Mouse (Mus musculus) stomach, embryonic 14.5 days (tissue): ENCODE data around the gene Sgcb. TPM values are rescaled to one million over a fixed set of nuclear protein-coding genes. Genes with fewer than 3 reads are reported as not detected.

Experiments used
- ATAC-seq: fragments of 200-750 bp; cut with Nextera tagmentation; 2 replicates; pipeline ENCODE4 v1.8.0; 2017; ENCODE audit warnings: low read depth, moderate TSS enrichment; ENCODE audit not compliant: insufficient number of reproducible peaks, insufficient read depth, low FRiP score
- H3K27ac ChIP-seq: fragments of 300-500 bp; sonication (generic); 2 replicates; pipeline ENCODE4 v1.5.1; 2014; ENCODE audit warnings: mild to moderate bottlenecking, low read length, moderate library complexity, mixed read lengths
- H3K27me3 ChIP-seq: fragments of 300-500 bp; sonication (generic); 2 replicates; pipeline ENCODE4 v1.6.1; 2014; ENCODE audit warnings: low read length, control low read depth, mixed read lengths; ENCODE audit not compliant: control insufficient read depth, insufficient read depth
- H3K36me3 ChIP-seq: fragments of 300-500 bp; sonication (generic); 2 replicates; pipeline ENCODE4 v1.6.1; 2014; ENCODE audit warnings: mild to moderate bottlenecking, control low read depth, low read length, moderate library complexity, mixed read lengths; ENCODE audit not compliant: control insufficient read depth, insufficient read depth
- H3K4me1 ChIP-seq: fragments of 300-500 bp; sonication (generic); 2 replicates; pipeline ENCODE4 v1.6.1; 2014; ENCODE audit warnings: low read length, control low read depth, mixed read lengths; ENCODE audit not compliant: control insufficient read depth, insufficient read depth
- H3K4me2 ChIP-seq: fragments of 300-500 bp; sonication (generic); replicated peaks from 2 replicates; pipeline ENCODE4 v1.6.1; 2014; ENCODE audit warnings: low read depth, low read length, control low read depth
- H3K4me3 ChIP-seq: fragments of 300-500 bp; sonication (generic); 2 replicates; pipeline ENCODE4 v1.5.1; 2014; ENCODE audit warnings: low read depth, low read length, control low read depth
- H3K9ac ChIP-seq: fragments of 300-500 bp; sonication (generic); replicated peaks from 2 replicates; pipeline ENCODE4 v1.6.1; 2014; ENCODE audit warnings: low read depth, mild to moderate bottlenecking, control low read depth, low read length, moderate library complexity, mixed read lengths
- H3K9me3 ChIP-seq: fragments of 300-500 bp; sonication (generic); 2 replicates; pipeline ENCODE4 v1.6.1; 2016; ENCODE audit warnings: low read depth, low read length, control low read depth; ENCODE audit not compliant: control insufficient read depth
- WGBS: fragments of 180-500 bp; shearing (Covaris S2); extraction: QIAGEN DNeasy Blood & Tissue Kit; methylation state at CpG from one replicate; pipeline ENCODE4 v1.1.7; 2014; 5-methylcytosine and 5-hydroxymethylcytosine counted together
- polyA plus RNA-seq: library from polyadenylated mRNA; unstranded; fragments of >200 nt; fragmentation: Nextera tagmentation; extraction: Ambion mirVana; gene quantifications from 2 replicates; pipeline ENCODE4 v1.2.1, GENCODE M21; 2014

Sgcb gene
- polyA plus RNA-seq, 1 experiment from 2014 or later: 32.1 TPM

DNA sequence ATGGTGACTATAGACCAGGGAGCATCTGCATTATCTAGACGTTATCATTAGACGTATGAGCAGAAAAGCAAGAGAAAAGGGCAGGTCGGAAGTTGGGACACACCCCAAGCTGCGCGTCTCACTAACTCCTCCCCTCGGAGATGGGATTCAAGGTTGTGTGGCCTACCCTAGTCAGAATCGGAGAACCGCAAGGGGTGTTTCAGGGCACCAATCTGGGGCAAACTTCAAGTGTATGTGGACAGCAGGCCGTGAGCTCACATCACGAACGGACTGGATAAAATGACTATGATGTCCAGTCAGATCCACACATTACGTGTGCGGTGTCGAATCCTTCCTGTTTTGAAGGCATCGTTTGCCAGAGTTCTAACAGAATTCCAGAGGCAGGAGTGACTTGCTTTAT, 19.6 kb downstream of the Sgcb start:
- H3K27me3 ChIP-seq: no peaks in the 10 kb centered on the region
- no peak overlapping the region for H3K4me3 ChIP-seq
- no peak overlapping the region for H3K9ac ChIP-seq
- ATAC-seq: no peak
- no peaks in the 10 kb centered on the region for H3K4me1 ChIP-seq
- H3K36me3 ChIP-seq: no peaks in the 10 kb centered on the region
- WGBS: 78% methylated on average over 15 of the region's 15 CpGs
- H3K9me3 ChIP-seq: no peaks in the 10 kb centered on the region
- no peak overlapping the region for H3K27ac ChIP-seq
- H3K4me2 ChIP-seq: no peak overlapping the region

DNA sequence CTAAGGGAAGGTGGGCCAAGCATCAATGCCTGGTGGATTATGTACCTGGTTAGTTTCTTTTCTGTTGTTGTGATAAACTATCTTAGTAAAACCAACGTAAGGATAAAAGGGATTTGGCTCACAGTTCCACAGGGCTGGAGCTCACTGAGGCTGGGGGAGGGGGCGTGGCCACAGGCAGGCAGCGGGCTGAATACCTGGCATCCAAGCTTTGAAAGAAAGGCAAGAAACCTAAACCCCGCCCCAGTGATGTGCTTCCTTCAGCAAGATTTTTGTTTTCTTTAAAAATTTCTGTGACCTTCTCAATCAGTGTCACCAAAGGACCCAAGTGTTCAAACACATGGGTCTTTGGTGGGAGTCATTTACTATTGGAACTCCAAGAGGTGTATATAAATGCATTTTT, 20.0 kb downstream of the Sgcb start:
- ATAC-seq: no peak
- WGBS: 61% methylated on average over 4 of the region's 4 CpGs
- Histone ChIP-seq H3K36me3 (no peaks in the 10 kb centered on the region), H3K9me3 (no peaks in the 10 kb centered on the region), H3K4me3 (no peak overlapping the region), H3K27me3 (no peaks in the 10 kb centered on the region), H3K4me1 (no peaks in the 10 kb centered on the region), H3K4me2 (no peak overlapping the region), H3K27ac (no peak overlapping the region), H3K9ac (no peak overlapping the region)

DNA sequence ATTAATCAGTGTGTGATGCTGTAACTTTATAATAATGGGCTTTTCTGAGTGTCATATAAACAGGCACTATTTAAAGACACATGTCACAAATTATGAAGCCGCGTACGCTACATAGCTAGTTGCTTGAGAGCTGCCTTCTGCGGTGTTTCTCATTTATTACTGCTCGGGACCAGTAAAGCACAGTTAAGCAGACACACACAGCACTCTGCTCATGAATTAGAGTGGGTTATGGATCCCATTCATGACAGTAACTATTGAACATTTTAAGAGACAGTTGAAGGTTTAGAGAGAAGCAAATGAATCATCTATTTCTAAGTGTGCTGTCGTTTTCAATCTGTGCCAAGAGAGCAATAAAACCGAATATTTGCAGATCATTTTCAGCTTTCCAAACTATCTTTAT, 20.7 kb downstream of the Sgcb start:
- Histone ChIP-seq H3K4me2 (no peak overlapping the region), H3K4me3 (no peak overlapping the region), H3K27me3 (no peaks in the 10 kb centered on the region), H3K4me1 (no peaks in the 10 kb centered on the region), H3K9ac (no peak overlapping the region), H3K9me3 (no peaks in the 10 kb centered on the region), H3K36me3 (no peaks in the 10 kb centered on the region), H3K27ac (no peak overlapping the region)
- ATAC-seq: no peak
- 85% methylated on average over 7 of the region's 7 CpGs for WGBS

DNA sequence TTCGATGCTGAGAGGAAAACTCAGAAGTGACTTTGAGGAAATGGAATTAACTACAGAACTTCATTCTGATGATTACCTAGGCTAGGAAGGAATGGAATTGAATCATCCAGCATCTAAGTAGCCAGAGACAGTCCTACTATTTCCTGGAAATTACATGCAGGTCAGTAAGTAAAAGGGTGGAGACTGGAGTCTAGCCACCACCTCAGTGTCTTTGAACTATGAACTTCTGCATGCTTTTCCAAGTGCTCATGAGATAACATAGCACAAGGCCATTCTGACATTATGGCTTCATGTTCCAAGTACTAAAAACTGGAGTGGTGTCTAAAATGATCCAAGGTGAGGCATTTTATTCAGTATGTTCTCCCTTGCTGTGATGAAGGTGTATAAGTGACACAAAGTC, 22.1 kb downstream of the Sgcb start:
- no peaks in the 10 kb centered on the region for H3K27me3 ChIP-seq
- H3K9ac ChIP-seq: no peak overlapping the region
- H3K9me3 ChIP-seq: no peaks in the 10 kb centered on the region
- ATAC-seq: no peak
- 69% methylated on average over 1 of the region's 1 CpGs for WGBS
- H3K4me2 ChIP-seq: no peak overlapping the region
- no peaks in the 10 kb centered on the region for H3K4me1 ChIP-seq
- no peak overlapping the region for H3K27ac ChIP-seq
- no peaks in the 10 kb centered on the region for H3K36me3 ChIP-seq
- H3K4me3 ChIP-seq: no peak overlapping the region

DNA sequence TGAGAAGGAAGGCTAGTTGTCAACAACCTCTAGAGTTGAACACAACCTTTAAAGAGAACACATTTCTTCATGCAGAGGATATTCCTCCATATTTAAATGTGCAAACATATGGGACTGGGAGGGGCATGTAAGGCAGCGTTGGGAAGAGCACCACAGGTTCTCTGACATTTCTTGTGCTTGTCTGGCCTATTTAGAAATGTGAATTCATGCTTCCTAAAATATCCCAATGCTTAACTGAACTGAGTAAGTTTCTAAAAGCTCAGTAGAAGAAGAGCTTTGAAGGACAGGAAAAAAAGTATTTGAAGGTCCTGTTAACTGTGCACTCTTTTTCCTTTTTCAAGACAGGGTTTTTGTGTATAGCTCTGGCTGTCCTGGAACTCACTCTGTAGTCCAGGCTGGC, 28.6 kb downstream of the Sgcb start:
- no peaks in the 10 kb centered on the region for H3K4me1 ChIP-seq
- H3K27me3 ChIP-seq: no peaks in the 10 kb centered on the region
- H3K36me3 ChIP-seq: no peaks in the 10 kb centered on the region
- H3K4me2 ChIP-seq: no peak overlapping the region
- no peak for ATAC-seq
- no peaks in the 10 kb centered on the region for H3K9me3 ChIP-seq
- no peak overlapping the region for H3K4me3 ChIP-seq
- WGBS: 63% methylated on average over 1 of the region's 1 CpGs
- no peak overlapping the region for H3K9ac ChIP-seq
- H3K27ac ChIP-seq: no peak overlapping the region

DNA sequence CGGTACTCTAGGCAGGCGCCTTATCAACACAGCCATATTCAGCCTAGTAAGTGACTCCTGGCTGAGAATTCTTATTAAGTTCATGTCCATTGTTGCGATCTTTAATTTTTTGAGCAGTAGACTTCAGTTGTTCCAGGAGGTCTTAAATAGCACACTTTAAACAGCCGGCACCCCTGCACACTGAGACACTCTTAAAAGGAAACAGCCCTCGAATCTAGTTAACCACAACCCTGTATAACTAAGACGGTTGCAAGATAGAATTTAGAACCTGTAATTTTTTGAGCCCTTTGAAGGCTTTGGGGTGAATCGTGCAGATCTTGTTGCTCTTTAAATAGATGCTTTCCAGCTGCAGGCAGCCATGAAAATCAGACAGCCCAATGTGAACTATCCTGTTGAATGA, 32.4 kb downstream of the Sgcb start:
- Histone ChIP-seq H3K4me3 (no peak overlapping the region), H3K9ac (no peak overlapping the region), H3K4me1 (no peaks in the 10 kb centered on the region), H3K27ac (no peak overlapping the region), H3K27me3 (no peaks in the 10 kb centered on the region), H3K9me3 (no peaks in the 10 kb centered on the region), H3K4me2 (no peak overlapping the region), H3K36me3 (no peaks in the 10 kb centered on the region)
- 65% methylated on average over 7 of the region's 7 CpGs for WGBS
- no peak for ATAC-seq

DNA sequence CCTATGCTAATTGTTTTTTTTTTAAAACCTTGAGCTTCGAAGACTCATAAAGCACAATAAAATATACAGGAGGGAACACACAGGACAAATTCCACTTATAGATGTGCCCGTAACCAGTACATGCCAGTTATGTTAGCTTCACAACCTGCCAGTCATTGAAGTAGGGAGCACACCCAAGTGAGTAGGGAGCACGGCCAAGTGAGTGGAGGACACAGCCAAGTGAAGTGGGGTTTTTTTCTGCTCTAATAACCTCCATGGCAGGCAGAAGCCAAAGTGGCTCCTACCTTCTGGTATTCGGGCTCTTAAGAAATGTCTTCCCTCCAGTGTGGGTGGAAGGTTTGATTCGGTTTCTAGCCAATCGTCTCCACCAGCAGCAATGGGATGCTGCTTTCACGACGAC, 34.3 kb downstream of the Sgcb start:
- Histone ChIP-seq H3K36me3 (no peaks in the 10 kb centered on the region), H3K27ac (no peak overlapping the region), H3K4me2 (no peak overlapping the region), H3K27me3 (no peaks in the 10 kb centered on the region), H3K4me1 (no peaks in the 10 kb centered on the region), H3K9me3 (no peaks in the 10 kb centered on the region; the same call in 1 of the 2 replicates), H3K4me3 (no peak overlapping the region), H3K9ac (no peak overlapping the region)
- ATAC-seq: no peak
- 90% methylated on average over 8 of the region's 8 CpGs for WGBS

DNA sequence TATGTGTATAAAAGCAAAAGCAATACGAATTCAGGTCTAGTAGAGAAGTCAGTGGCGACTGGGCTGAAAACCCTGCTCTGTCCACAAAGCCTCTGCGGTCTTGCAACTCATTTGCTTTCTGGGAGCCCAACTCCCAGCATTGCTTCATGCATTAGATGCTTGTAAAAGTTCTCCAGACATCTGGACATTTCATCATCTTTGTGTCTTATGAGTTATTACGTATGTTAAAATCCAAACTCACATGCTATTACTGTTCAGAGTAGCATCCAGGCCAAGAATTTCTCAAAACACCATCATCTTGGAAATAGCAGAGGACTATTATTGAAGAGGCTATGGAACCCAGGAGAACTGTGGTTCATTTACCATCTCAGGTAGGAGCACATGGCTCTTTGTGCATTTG, 36.5 kb downstream of the Sgcb start:
- WGBS: 90% methylated on average over 4 of the region's 4 CpGs
- no peak for ATAC-seq
- Histone ChIP-seq H3K9me3 (no peaks in the 10 kb centered on the region; the same call in 1 of the 2 replicates), H3K4me3 (no peak overlapping the region), H3K9ac (no peak overlapping the region), H3K27ac (no peak overlapping the region), H3K4me2 (no peak overlapping the region), H3K4me1 (no peaks in the 10 kb centered on the region), H3K36me3 (no peaks in the 10 kb centered on the region), H3K27me3 (no peaks in the 10 kb centered on the region)

DNA sequence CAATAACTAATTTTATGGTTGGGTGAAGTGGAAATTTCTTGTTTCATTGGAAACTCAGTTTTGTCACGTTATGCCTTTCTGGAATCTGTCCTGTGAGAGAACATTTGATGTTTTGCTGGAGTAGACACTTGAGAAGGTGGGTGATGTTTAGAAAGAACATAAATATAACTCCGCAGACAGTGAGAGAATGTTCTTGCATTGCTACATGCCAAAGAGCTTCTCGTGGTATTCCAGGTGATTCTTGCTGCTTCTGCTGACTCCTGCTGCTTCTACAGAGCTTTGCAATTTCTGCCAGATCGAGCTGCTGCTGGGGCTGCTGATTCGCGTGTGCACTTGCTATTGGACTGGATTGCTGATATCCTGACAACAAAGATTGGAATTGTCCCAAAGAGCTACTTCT, 42.6 kb downstream of the Sgcb start:
- no peaks in the 10 kb centered on the region for H3K27me3 ChIP-seq
- H3K9ac ChIP-seq: no peak overlapping the region
- H3K4me1 ChIP-seq: no peaks in the 10 kb centered on the region
- 81% methylated on average over 6 of the region's 6 CpGs for WGBS
- H3K4me2 ChIP-seq: no peak overlapping the region
- H3K36me3 ChIP-seq: no peaks in the 10 kb centered on the region
- no peak overlapping the region for H3K27ac ChIP-seq
- H3K9me3 ChIP-seq: no peaks in the 10 kb centered on the region; the same call in 1 of the 2 replicates
- no peak for ATAC-seq
- H3K4me3 ChIP-seq: no peak overlapping the region
